Mouse (Mus musculus): ENCODE measurements around the gene Gmcl1. TPM values are rescaled to one million over a fixed set of nuclear protein-coding genes. Genes with fewer than 3 reads are reported as not detected.

The Gmcl1 gene
- total and polyA plus RNA-seq, 3 experiments = 15.9 to 67.0 (median 21.5) TPM

- Histone ChIP-seq H3K27me3 (ENCODE audit: control insufficient read depth in 1 of 2, insufficient read depth in 2 of 2, low read length in 2 of 2) (no peaks in the 10 kb centered on the region), H3K36me3 (ENCODE audit: control insufficient read depth in 1 of 2, insufficient read depth in 2 of 2, low read length in 2 of 2) (peaks cover 0 to 6% of the 10 kb centered on the region in 2 experiments; a peak in 2 of 4 replicates), H3K9ac (ENCODE audit: control insufficient read depth, low read depth, low read length, poor library complexity, severe bottlenecking) (no peak overlapping the region), H3K79me2 (ENCODE audit: control insufficient read depth, insufficient read depth, low read length, poor library complexity) (no peaks in the 10 kb centered on the region), H3K4me1 (ENCODE audit: control insufficient read depth in 1 of 2, insufficient read depth in 2 of 2, low read length in 2 of 2) (no peaks in the 10 kb centered on the region), H3K9me3 (replicated peaks; ENCODE audit: insufficient read depth, low read length) (no peaks in the 10 kb centered on the region), H3K4me3 (ENCODE audit: control insufficient read depth in 1 of 2, insufficient read depth in 1 of 2, low read depth in 2 of 2, low read length in 2 of 2) (no peak overlapping the region), H3K27ac (ENCODE audit: control insufficient read depth, low read depth, low read length) (no peak overlapping the region)
- no peak for TF ChIP-seq SIN3A (IDR thresholded peaks at IDR 0.05; ENCODE audit: low read length)
- TF ChIP-seq MAFK (IDR thresholded peaks at IDR 0.05; ENCODE audit: borderline replicate concordance, low read depth, low read length) = no peak
- no peak for TF ChIP-seq POLR2AphosphoS5 (IDR thresholded peaks at IDR 0.05; ENCODE audit: borderline replicate concordance, low read depth, low read length)
- no peak for TF ChIP-seq HCFC1 (IDR thresholded peaks at IDR 0.05; ENCODE audit: low read depth, low read length)
- no peak for TF ChIP-seq TAL1 (IDR thresholded peaks at IDR 0.05; ENCODE audit: low read length)
- no peak for TF ChIP-seq NRF1 (IDR thresholded peaks at IDR 0.05; ENCODE audit: insufficient read depth, low read depth, low read length, poor library complexity, severe bottlenecking)
- TF ChIP-seq CTCF (IDR thresholded peaks at IDR 0.05 in 2 of 3, conservative IDR thresholded peaks at IDR 0.05 in 1 of 3; ENCODE audit: control insufficient read depth in 1 of 3, insufficient read depth in 1 of 3, low read depth in 2 of 3, low read length in 3 of 3, poor library complexity in 1 of 3, severe bottlenecking in 1 of 3) = no peak
- no peak for TF ChIP-seq ZMIZ1 (IDR thresholded peaks at IDR 0.05; ENCODE audit: low read depth, low read length)
- TF ChIP-seq BHLHE40 (IDR thresholded peaks at IDR 0.05; ENCODE audit: borderline replicate concordance, low read depth, low read length) = no peak
- TF ChIP-seq EP300 (IDR thresholded peaks at IDR 0.05; ENCODE audit: low read depth in 1 of 2, low read length in 2 of 2) = no peak
- no peak for TF ChIP-seq ZC3H11A (IDR thresholded peaks at IDR 0.05; ENCODE audit: low read depth, low read length)
- no peak for TF ChIP-seq MAZ (IDR thresholded peaks at IDR 0.05; ENCODE audit: low read depth, low read length)
- no peak for TF ChIP-seq CHD1 (IDR thresholded peaks at IDR 0.05; ENCODE audit: low read depth, low read length)
- TF ChIP-seq CHD2 (IDR thresholded peaks at IDR 0.05; ENCODE audit: low read length) = no peak
- TF ChIP-seq KAT2A (conservative IDR thresholded peaks at IDR 0.05; ENCODE audit: low read depth, low read length) = no peak
- no peak for TF ChIP-seq NELFE (IDR thresholded peaks at IDR 0.05; ENCODE audit: low read depth, low read length)
- no peak for DNase-seq (ENCODE audit: low read depth, low spot score)
Observed at GRCm38 (mm10) chr6:86708072-86708774, 25.0 kb downstream of the Gmcl1 start.

- no peak for DNase-seq (ENCODE audit: low read depth, low spot score)
- no peaks in the 10 kb centered on the region for H3K4me1 ChIP-seq (ENCODE audit: control insufficient read depth in 1 of 2, insufficient read depth in 2 of 2, low read length in 2 of 2)
- no peak overlapping the region for H3K9ac ChIP-seq (ENCODE audit: control insufficient read depth, low read depth, low read length, poor library complexity, severe bottlenecking)
- no peak overlapping the region for H3K4me3 ChIP-seq (ENCODE audit: control insufficient read depth in 1 of 2, insufficient read depth in 1 of 2, low read depth in 2 of 2, low read length in 2 of 2)
- H3K27me3 ChIP-seq (ENCODE audit: control insufficient read depth in 1 of 2, insufficient read depth in 2 of 2, low read length in 2 of 2) = no peaks in the 10 kb centered on the region
- H3K27ac ChIP-seq (ENCODE audit: control insufficient read depth, low read depth, low read length) = no peak overlapping the region
- peaks cover 0 to 8% of the 10 kb centered on the region in 2 experiments; a peak in 2 of 4 replicates for H3K36me3 ChIP-seq (ENCODE audit: control insufficient read depth in 1 of 2, insufficient read depth in 2 of 2, low read length in 2 of 2)
- no peak for TF ChIP-seq GATA1 (IDR thresholded peaks at IDR 0.05; ENCODE audit: low read depth, low read length)
- no peak for TF ChIP-seq BHLHE40 (IDR thresholded peaks at IDR 0.05; ENCODE audit: borderline replicate concordance, low read depth, low read length)
- no peak for TF ChIP-seq TAL1 (IDR thresholded peaks at IDR 0.05; ENCODE audit: low read length)
- TF ChIP-seq UBTF (IDR thresholded peaks at IDR 0.05; ENCODE audit: borderline replicate concordance, insufficient read depth, low read depth, low read length) = no peak
- no peak for TF ChIP-seq E2F4 (IDR thresholded peaks at IDR 0.05; ENCODE audit: borderline replicate concordance, low read depth, low read length)
- no peak for TF ChIP-seq GABPA (IDR thresholded peaks at IDR 0.05; ENCODE audit: low read depth, low read length)
- no peak for TF ChIP-seq MYC (IDR thresholded peaks at IDR 0.05; ENCODE audit: low read depth, low read length)
- TF ChIP-seq POLR2AphosphoS2 (IDR thresholded peaks at IDR 0.05; ENCODE audit: low read length) = no peak
- no peak for TF ChIP-seq MAZ (IDR thresholded peaks at IDR 0.05; ENCODE audit: low read depth, low read length)
- no peak for TF ChIP-seq POLR2AphosphoS5 (IDR thresholded peaks at IDR 0.05; ENCODE audit: borderline replicate concordance, low read depth, low read length)
- no peak for TF ChIP-seq SMC3 (IDR thresholded peaks at IDR 0.05; ENCODE audit: low read depth, low read length)
- no peak for TF ChIP-seq EP300 (IDR thresholded peaks at IDR 0.05; ENCODE audit: low read depth in 1 of 2, low read length in 2 of 2)
- no peak for TF ChIP-seq ZKSCAN1 (IDR thresholded peaks at IDR 0.05; ENCODE audit: low read depth, low read length)
- no peaks in the 10 kb centered on the region for H3K9me3 ChIP-seq (replicated peaks; ENCODE audit: insufficient read depth, low read length)
- H3K79me2 ChIP-seq (ENCODE audit: control insufficient read depth, insufficient read depth, low read length, poor library complexity) = no peaks in the 10 kb centered on the region
Observed at GRCm38 (mm10) chr6:86702577-86702976, 30.6 kb downstream of the Gmcl1 start.

Measured in MEL (cell line).